Mouse (Mus musculus): ENCODE measurements at regions not wholly inside any gene's neighbourhood (a gene's known extent, or its start where the extent isn't known, plus 50 kb on each side); places are given as distances from the start of the nearest gene placed in this dataset.

- no peak for TF ChIP-seq POLR2A (IDR thresholded peaks at IDR 0.05; ENCODE audit: insufficient read depth, low read depth, low read length)
- no peak for TF ChIP-seq CTCF (IDR thresholded peaks at IDR 0.05)
- no peak for TF ChIP-seq EP300 (IDR thresholded peaks at IDR 0.05; ENCODE audit: insufficient read depth, low read depth, low read length)
Observed at GRCm38 (mm10) chr1:148689618-148690017, 1271.5 kb downstream of the Pla2g4a start.
